Mouse (Mus musculus) ES-Bruce4 (cell line): ENCODE measurements around the gene Mapk1ip1l. TPM values are rescaled to one million over a fixed set of nuclear protein-coding genes. Genes with fewer than 3 reads are reported as not detected.

Source experiments
- H3K27ac ChIP-seq: 2 replicates; pipeline ENCODE4 v1.5.1; 2012; ENCODE audit warnings: low read length, inconsistent platforms; ENCODE audit not compliant: insufficient read depth
- H3K27me3 ChIP-seq: 2 replicates; pipeline ENCODE4 v1.6.1; 2012; ENCODE audit warnings: mild to moderate bottlenecking, low read length, inconsistent platforms; ENCODE audit not compliant: control insufficient read depth, poor library complexity, insufficient read depth, severe bottlenecking
- H3K36me3 ChIP-seq: 2 replicates; pipeline ENCODE4 v1.6.1; 2012; ENCODE audit warnings: inconsistent platforms, mild to moderate bottlenecking, low read length, moderate library complexity; ENCODE audit not compliant: control insufficient read depth, poor library complexity, insufficient read depth, severe bottlenecking
- H3K4me1 ChIP-seq: one replicate; pipeline ENCODE4 v1.8.1; 2011; ENCODE audit warnings: low read length; ENCODE audit not compliant: control insufficient read depth, insufficient read depth
- H3K4me3 ChIP-seq: 2 replicates; pipeline ENCODE4 v1.5.1; 2011; ENCODE audit warnings: low read depth, mild to moderate bottlenecking, low read length
- H3K9ac ChIP-seq: 2 replicates; pipeline ENCODE4 v1.6.1; 2012; ENCODE audit warnings: low read depth, mild to moderate bottlenecking, inconsistent platforms; ENCODE audit not compliant: poor library complexity, severe bottlenecking
- H3K9me3 ChIP-seq: replicated peaks from 2 replicates; pipeline ENCODE4 v1.6.1; 2012; ENCODE audit warnings: mild to moderate bottlenecking, low read length, inconsistent platforms; ENCODE audit not compliant: control insufficient read depth, poor library complexity, insufficient read depth, severe bottlenecking
- CTCF ChIP-seq: IDR thresholded peaks from one replicate; pipeline ENCODE4 v1.8.1; 2011; ENCODE audit warnings: low read depth, low read length
- EP300 ChIP-seq: IDR thresholded peaks from 2 replicates; pipeline ENCODE4 v1.6.1; 2011; ENCODE audit warnings: low read depth, low read length; ENCODE audit not compliant: insufficient read depth
- POLR2A ChIP-seq: IDR thresholded peaks from one replicate; pipeline ENCODE4 v1.8.1; 2011; ENCODE audit warnings: low read length; ENCODE audit not compliant: insufficient read depth
- polyA plus RNA-seq: library from polyadenylated mRNA; stranded (reverse); fragments of >200 nt; gene quantifications from 2 replicates; pipeline ENCODE4 v1.2.4, GENCODE M21; 2011; ENCODE audit warnings: low read depth; ENCODE audit not compliant: missing spikeins, insufficient read depth, insufficient read length

Mapk1ip1l gene
- polyA plus RNA-seq, 1 experiment = 215 TPM

GRCm38 (mm10) chr14:47273751-47274150, 24.3 kb upstream of the Mapk1ip1l start:
- H3K36me3 ChIP-seq = peaks cover 28% of the 10 kb centered on the region

GRCm38 (mm10) chr14:47275417-47275816, 22.6 kb upstream of the Mapk1ip1l start:
- Histone ChIP-seq H3K9me3 (no peaks in the 10 kb centered on the region), H3K4me3 (0 out of 2 replicates have a peak overlapping the region, but pooled peaks have one; percentile 1), H3K4me1 (no peaks in the 10 kb centered on the region), H3K36me3 (peaks cover 18% of the 10 kb centered on the region), H3K27ac (no peak overlapping the region), H3K27me3 (no peaks in the 10 kb centered on the region), H3K9ac (peak overlapping the region; percentile 74; the same call in 1 of the 2 replicates)
- TF ChIP-seq EP300 (no peak), CTCF (no peak), POLR2A (no peak)

More at GRCm38 (mm10) chr14:47273751-47274150, 24.3 kb upstream of the Mapk1ip1l start:
- Histone ChIP-seq H3K4me1 (no peaks in the 10 kb centered on the region), H3K9ac (no peak overlapping the region), H3K27ac (no peak overlapping the region), H3K9me3 (no peaks in the 10 kb centered on the region), H3K4me3 (no peak overlapping the region), H3K27me3 (no peaks in the 10 kb centered on the region)
- TF ChIP-seq POLR2A (no peak), CTCF (no peak), EP300 (no peak)

- Histone ChIP-seq H3K9ac (peak overlapping the region; percentile 74), H3K4me1 (no peaks in the 10 kb centered on the region), H3K27me3 (no peaks in the 10 kb centered on the region), H3K4me3 (peak overlapping the region; percentile 67), H3K36me3 (peaks cover 13% of the 10 kb centered on the region), H3K9me3 (no peaks in the 10 kb centered on the region), H3K27ac (no peak overlapping the region)
- no peak for TF ChIP-seq POLR2A
Observed at GRCm38 (mm10) chr14:47276036-47276603, 21.9 kb upstream of the Mapk1ip1l start.

GRCm38 (mm10) chr14:47276637-47277393, 21.3 kb upstream of the Mapk1ip1l start, which contains the start of the genes Wdhd1 and Socs4:
Gene Wdhd1 (minus strand): TSS chr14:47276857.
Gene Socs4 (plus strand): TSS chr14:47276931.
- TF ChIP-seq EP300 = no peak
- peak; percentile 88 for TF ChIP-seq POLR2A
- TF ChIP-seq CTCF = no peak
- no peaks in the 10 kb centered on the region for H3K4me1 ChIP-seq
- H3K9ac ChIP-seq = peak within 1 kb of the TSS; percentile 74

GRCm38 (mm10) chr14:47279058-47279457, 19.0 kb upstream of the Mapk1ip1l start:
- H3K4me3 ChIP-seq = no peak overlapping the region
- no peak overlapping the region for H3K27ac ChIP-seq
- TF ChIP-seq CTCF = peak; percentile 13
- TF ChIP-seq EP300 = no peak
- no peak for TF ChIP-seq POLR2A
- H3K9me3 ChIP-seq = no peaks in the 10 kb centered on the region
- H3K27me3 ChIP-seq = no peaks in the 10 kb centered on the region
- H3K36me3 ChIP-seq = peaks cover 2% of the 10 kb centered on the region; the same call in 1 of the 2 replicates
- no peaks in the 10 kb centered on the region for H3K4me1 ChIP-seq
- H3K9ac ChIP-seq = no peak overlapping the region

More at GRCm38 (mm10) chr14:47276637-47277393, 21.3 kb upstream of the Mapk1ip1l start, which contains the start of the genes Wdhd1 and Socs4:
- Histone ChIP-seq H3K9me3 (no peaks in the 10 kb centered on the region), H3K27me3 (no peaks in the 10 kb centered on the region), H3K36me3 (peaks cover 11% of the 10 kb centered on the region), H3K27ac (no peak within 1 kb of the TSS), H3K4me3 (peak within 1 kb of the TSS; percentile 88)

- H3K27me3 ChIP-seq = no peaks in the 10 kb centered on the region
- H3K4me3 ChIP-seq = no peak overlapping the region
- H3K4me1 ChIP-seq = no peaks in the 10 kb centered on the region
- no peak overlapping the region for H3K27ac ChIP-seq
- no peaks in the 10 kb centered on the region for H3K36me3 ChIP-seq
- TF ChIP-seq CTCF (no peak), POLR2A (no peak), EP300 (no peak)
- no peaks in the 10 kb centered on the region for H3K9me3 ChIP-seq
- H3K9ac ChIP-seq = no peak overlapping the region
Observed at GRCm38 (mm10) chr14:47281535-47281934, 16.5 kb upstream of the Mapk1ip1l start.
